20 mouse cellular contexts compared by ENCODE assay signal in genomic region chr2:140200713-140201112, GRCm38 (mm10). TPM values are rescaled to one million over a fixed set of nuclear protein-coding genes. Genes with fewer than 3 reads are reported as not detected.
A peak's percentile ranks its signal among the peaks of the same experiment; 100 is the strongest.
DNase-seq lines count a peak whose midpoint lies in the region; ATAC-seq and TF ChIP-seq lines count a peak whose summit lies in the region.
"Had no signal": no experiment of that assay in that cellular context is flagged by ENCODE, and none has a peak within 500 bp of the region (broad histone marks: within the 10 kb centered on the region; RNA-seq: fewer than 3 reads in every experiment).

No protein-coding gene starts in this region.

- ATAC-seq in CD4-positive, CD25-positive, alpha-beta regulatory T cell, adult 4 months: no peak

- peak; percentile 4 for DNase-seq in embryo, embryonic 11 days
- DNase-seq in embryo, embryonic 10 days (ENCODE audit: low spot score): no peak
- peak in 1 of 2 experiments; percentile 18 for DNase-seq in layer of hippocampus, adult 2 months (ENCODE audit: low spot score in 2 of 2)
- DNase-seq in layer of hippocampus, postnatal 10 days (ENCODE audit: low spot score in 2 of 2): no peak
- peak; percentile 40 for DNase-seq in 3T3-L1 (ENCODE audit: low read depth, low spot score)
- peak; percentile 27 for DNase-seq in ZHBTc4 (ENCODE audit: low read depth, low spot score)
- no peak for DNase-seq in retina, postnatal 1 day
- DNase-seq: cerebellum, postnatal 36 days had no signal

- H3K27ac ChIP-seq in layer of hippocampus, adult 2 months: no peak overlapping the region
- H3K27ac ChIP-seq: heart, embryonic 15.5 days; hindbrain, embryonic 14.5 days; kidney, embryonic 15.5 days; macrophage had no signal

- no peak overlapping the region for H3K4me3 ChIP-seq in layer of hippocampus, adult 2 months
- H3K4me3 ChIP-seq: heart, embryonic 15.5 days; kidney, embryonic 15.5 days had no signal

- peak; percentile 73 for TF ChIP-seq CTCF in layer of hippocampus, adult 2 months (conservative IDR thresholded peaks at IDR 0.05)

RNA-seq across cellular contexts. Expression of gene Ndufaf5, which starts 30.3 kb away (rescaled TPM):
- 10 to 100 TPM; 50.3 to 54.6 TPM for total RNA-seq in layer of hippocampus, adult 2 months (2021)
- total RNA-seq in layer of hippocampus, postnatal 10 days (2021): 10 to 100 TPM; 51.7 to 53.3 TPM
- polyA plus RNA-seq in CD4-positive, CD25-positive, alpha-beta regulatory T cell, adult 4 months (2017; shearing (Covaris generic)): 10 to 100 TPM; 16.4 to 19.7 TPM

RNA-seq across cellular contexts. Expression of gene Esf1, which starts 30.3 kb away (rescaled TPM):
- total RNA-seq in layer of hippocampus, adult 2 months (2021): 10 to 100 TPM; 20.0 to 23.5 TPM
- total RNA-seq in layer of hippocampus, postnatal 10 days (2021): 10 to 100 TPM; 21.4 to 22.6 TPM
- 10 to 100 TPM; 23.9 to 34.9 TPM for polyA plus RNA-seq in CD4-positive, CD25-positive, alpha-beta regulatory T cell, adult 4 months (2017; shearing (Covaris generic))

RNA-seq across cellular contexts. Expression of gene Gm17374, which starts 48.9 kb away (rescaled TPM):
- not detected for total RNA-seq in layer of hippocampus, adult 2 months (2021)
- total RNA-seq in layer of hippocampus, postnatal 10 days (2021): not detected
- not detected for polyA plus RNA-seq in CD4-positive, CD25-positive, alpha-beta regulatory T cell, adult 4 months (2017; shearing (Covaris generic))
- total RNA-seq: adrenal gland, adult 18-20 months; gastrocnemius, postnatal 4 days; layer of hippocampus, adult 8-10 months; left cerebral cortex, postnatal 25 days had no signal
- polyA plus RNA-seq: C2C12; heart, embryonic 15.5 days; hindbrain, embryonic 14.5 days; kidney, embryonic 15.5 days; liver, embryonic 11.5 days; macrophage; urinary bladder, adult 2 months had no signal

Comparison
In these comparisons a context has a peak if more than half of its experiments do, and no peak if none do; other contexts are left out.
1. DNase-seq: peak in embryo, embryonic 11 days (single experiment), 3T3-L1 (single experiment) and ZHBTc4 (single experiment); none in embryo, embryonic 10 days (single experiment), layer of hippocampus, postnatal 10 days (0 of 2) and retina, postnatal 1 day (single experiment).